Mouse (Mus musculus) G1E (cell line): ENCODE data around the gene Tex36. TPM values are rescaled to one million over a fixed set of nuclear protein-coding genes. Genes with fewer than 3 reads are reported as not detected.

Experiments used
- ATAC-seq: 2 replicates; pipeline ENCODE4 v1.8.0; 2016; ENCODE audit warnings: mild to moderate bottlenecking; ENCODE audit not compliant: insufficient number of reproducible peaks, poor library complexity, low FRiP score, severe bottlenecking; ENCODE audit errors: extremely low read depth
- DNase-seq: peaks from one replicate; pipeline ENCODE4 v3.0.0; 2012; ENCODE audit warnings: low spot score
- H3K27me3 ChIP-seq: 2 replicates; pipeline ENCODE4 v1.6.1; 2012; ENCODE audit warnings: mild to moderate bottlenecking, low read length, inconsistent platforms; ENCODE audit not compliant: insufficient read depth
- H3K36me3 ChIP-seq: replicated peaks from 2 replicates; pipeline ENCODE3; 2012; ENCODE audit warnings: mild to moderate bottlenecking, inconsistent platforms
- H3K4me1 ChIP-seq: 2 replicates; pipeline ENCODE4 v1.6.1; 2012; ENCODE audit warnings: low read depth, low read length, inconsistent platforms, mixed read lengths; ENCODE audit not compliant: insufficient read depth
- H3K4me3 ChIP-seq: 2 replicates; pipeline ENCODE4 v1.5.1; 2012; ENCODE audit warnings: low read depth, mild to moderate bottlenecking, inconsistent platforms, low read length, moderate library complexity, mixed read lengths
- H3K9me3 ChIP-seq: replicated peaks from 2 replicates; pipeline ENCODE4 v1.6.1; 2012; ENCODE audit warnings: inconsistent platforms
- CTCF ChIP-seq: IDR thresholded peaks from 2 replicates; pipeline ENCODE4 v1.5.1; 2012; ENCODE audit warnings: low read depth, low read length, inconsistent platforms, mixed read lengths
- GATA1 ChIP-seq: IDR thresholded peaks from 2 replicates; pipeline ENCODE4 v1.6.1; 2012; ENCODE audit warnings: borderline replicate concordance, low read length, inconsistent platforms, mixed read lengths
- GATA2 ChIP-seq: IDR thresholded peaks from 2 replicates; pipeline ENCODE4 v1.6.1; 2012; ENCODE audit warnings: low read depth, low read length, inconsistent platforms, borderline replicate concordance
- POLR2AphosphoS5 ChIP-seq: IDR thresholded peaks from 2 replicates; pipeline ENCODE4 v1.6.1; 2012; ENCODE audit warnings: low read depth, low read length, inconsistent platforms; ENCODE audit not compliant: insufficient replicate concordance
- TAL1 ChIP-seq: conservative IDR thresholded peaks from 2 replicates; pipeline ENCODE4 v1.6.1; 2012; ENCODE audit warnings: low read depth, low read length, inconsistent platforms, mixed read lengths
- polyA plus RNA-seq: library from polyadenylated mRNA; stranded (reverse); fragments of >175 nt; gene quantifications from 2 replicates; pipeline ENCODE4 v1.2.3, GENCODE M21; 2012
- total RNA-seq, 2 experiments: library from RNA; stranded (forward) in 1 of 2; stranded (reverse) in 1 of 2; fragments of 200-1000 nt in 1 of 2; fragments of >200 nt in 1 of 2; fragmentation: Nextera tagmentation in 1 of 2; gene quantifications; 2 replicates each; pipeline ENCODE4 v1.2.3; 2014 to 2017

The Tex36 gene
- total and polyA plus RNA-seq, 3 experiments = not detected

DNA sequence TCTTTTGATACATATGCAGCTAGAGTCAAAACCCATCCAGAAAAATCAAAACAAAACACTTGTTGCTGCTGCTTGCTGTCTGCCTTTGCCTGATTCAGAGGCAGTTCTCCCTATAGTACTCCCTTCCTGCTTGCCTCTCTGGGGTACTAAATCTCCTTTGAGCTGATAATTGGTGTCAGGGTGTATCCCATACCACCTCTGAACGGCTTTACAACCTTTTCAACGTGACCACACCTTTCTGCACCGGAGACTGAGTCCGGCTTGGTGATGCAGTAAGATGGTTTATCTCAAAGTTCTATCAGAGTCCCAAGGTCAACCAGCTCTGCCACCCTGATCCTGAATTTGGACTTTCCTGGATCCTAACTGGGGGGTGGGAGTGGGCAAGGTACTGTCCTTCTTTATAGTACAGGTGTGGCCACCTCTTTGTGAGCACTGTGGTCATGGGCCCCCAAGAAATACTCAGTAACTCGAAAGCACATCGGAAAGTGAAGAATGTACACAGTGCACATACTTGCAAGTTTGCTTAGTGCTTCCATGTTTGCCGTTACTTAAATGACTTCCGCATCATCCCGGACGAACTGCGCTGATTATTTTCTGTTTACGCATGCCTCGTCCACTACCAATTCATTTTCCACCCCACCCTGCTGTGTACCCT is 2.6 kb upstream of the Tex36 start:
- Histone ChIP-seq H3K27me3 (no peaks in the 10 kb centered on the region), H3K4me3 (no peak overlapping the region), H3K36me3 (no peaks in the 10 kb centered on the region), H3K9me3 (no peaks in the 10 kb centered on the region), H3K4me1 (peaks cover 5% of the 10 kb centered on the region; the same call in 1 of the 2 replicates)
- DNase-seq (no peak), ATAC-seq (no peak)
- TF ChIP-seq CTCF (no peak), POLR2AphosphoS5 (no peak), TAL1 (no peak), GATA1 (no peak), GATA2 (no peak)

GRCm38 (mm10) chr7:133603156-133603555 is 1.2 kb upstream of the Tex36 start:
- no peaks in the 10 kb centered on the region for H3K27me3 ChIP-seq
- ATAC-seq = no peak

DNA sequence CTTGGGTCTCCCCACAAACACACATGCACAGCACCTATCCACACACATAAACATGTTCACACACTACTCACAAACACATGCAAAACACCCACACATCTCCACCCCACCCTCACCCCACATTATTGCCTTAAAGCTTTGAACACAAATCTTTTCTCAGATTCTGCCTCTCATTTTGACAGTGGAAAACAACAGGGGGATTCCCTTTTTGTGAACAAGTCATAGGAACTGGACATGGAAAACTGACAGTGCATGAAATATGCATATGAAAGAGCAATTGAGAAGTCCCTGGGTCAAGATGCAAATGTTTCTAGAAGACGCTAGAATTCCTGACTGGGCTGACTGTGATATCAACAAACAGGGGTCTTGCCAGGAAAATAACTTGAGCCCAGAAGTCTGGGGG is 1.4 kb downstream of the Tex36 start:
- Histone ChIP-seq H3K36me3 (no peaks in the 10 kb centered on the region), H3K27me3 (no peaks in the 10 kb centered on the region), H3K4me3 (no peak overlapping the region), H3K9me3 (no peaks in the 10 kb centered on the region), H3K4me1 (no peaks in the 10 kb centered on the region)
- no peak for ATAC-seq
- TF ChIP-seq POLR2AphosphoS5 = no peak
- no peak for TF ChIP-seq CTCF
- no peak for TF ChIP-seq GATA2
- no peak for TF ChIP-seq GATA1
- no peak for TF ChIP-seq TAL1
- DNase-seq = no peak

More at GRCm38 (mm10) chr7:133603156-133603555, 1.2 kb upstream of the Tex36 start:
- no peak overlapping the region for H3K4me3 ChIP-seq
- no peaks in the 10 kb centered on the region for H3K9me3 ChIP-seq
- peaks cover 4% of the 10 kb centered on the region; the same call in 1 of the 2 replicates for H3K4me1 ChIP-seq
- DNase-seq = no peak
- TF ChIP-seq TAL1 (no peak), GATA1 (no peak), CTCF (no peak), POLR2AphosphoS5 (no peak), GATA2 (no peak)
- no peaks in the 10 kb centered on the region for H3K36me3 ChIP-seq

GRCm38 (mm10) chr7:133591750-133592149 is 10.2 kb downstream of the Tex36 start:
- no peaks in the 10 kb centered on the region for H3K36me3 ChIP-seq
- no peaks in the 10 kb centered on the region for H3K9me3 ChIP-seq
- no peak for DNase-seq
- no peaks in the 10 kb centered on the region for H3K27me3 ChIP-seq
- H3K4me3 ChIP-seq = no peak overlapping the region
- no peaks in the 10 kb centered on the region for H3K4me1 ChIP-seq
- TF ChIP-seq GATA1 = no peak
- TF ChIP-seq CTCF = no peak
- TF ChIP-seq POLR2AphosphoS5 = no peak
- TF ChIP-seq TAL1 = no peak
- TF ChIP-seq GATA2 = no peak
- no peak for ATAC-seq

GRCm38 (mm10) chr7:133583216-133583615 is 18.7 kb downstream of the Tex36 start:
- H3K36me3 ChIP-seq = no peaks in the 10 kb centered on the region
- no peak overlapping the region for H3K4me3 ChIP-seq
- H3K4me1 ChIP-seq = no peaks in the 10 kb centered on the region
- TF ChIP-seq GATA1 (no peak), TAL1 (no peak), POLR2AphosphoS5 (no peak), GATA2 (no peak), CTCF (no peak)
- no peaks in the 10 kb centered on the region for H3K9me3 ChIP-seq
- DNase-seq (no peak), ATAC-seq (no peak)
- H3K27me3 ChIP-seq = no peaks in the 10 kb centered on the region

- H3K27me3 ChIP-seq = no peaks in the 10 kb centered on the region
- no peak for ATAC-seq
- no peak for TF ChIP-seq GATA2
- no peak for TF ChIP-seq CTCF
- no peak for TF ChIP-seq GATA1
- no peak for TF ChIP-seq POLR2AphosphoS5
- TF ChIP-seq TAL1 = no peak
Observed at GRCm38 (mm10) chr7:133580296-133580640, 21.7 kb downstream of the Tex36 start.

More at GRCm38 (mm10) chr7:133580296-133580640, 21.7 kb downstream of the Tex36 start:
- Histone ChIP-seq H3K4me1 (no peaks in the 10 kb centered on the region), H3K9me3 (no peaks in the 10 kb centered on the region), H3K4me3 (no peak overlapping the region), H3K36me3 (no peaks in the 10 kb centered on the region)
- no peak for DNase-seq
